Mouse (Mus musculus): ENCODE measurements around the gene Cracr2b.

Gene Cracr2b

DNA sequence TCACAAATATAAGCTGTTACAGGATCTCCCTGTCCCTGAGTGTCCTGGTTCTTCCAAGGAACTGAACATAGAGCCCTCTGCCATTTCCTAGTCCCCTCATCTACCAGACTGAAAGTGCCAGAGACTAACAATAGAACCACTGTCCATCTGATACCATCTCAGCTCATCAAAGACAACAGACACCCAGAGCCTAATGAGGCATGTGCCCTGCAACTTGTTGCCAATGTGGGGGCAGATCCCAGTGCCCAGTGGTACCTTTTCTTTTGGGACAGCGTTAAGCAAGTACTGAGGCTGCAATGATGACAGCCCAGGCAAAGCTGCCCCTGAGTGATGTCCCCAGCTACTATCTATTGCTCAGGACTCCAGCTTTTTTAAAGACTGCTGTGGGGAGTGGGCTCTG, 25.3 kb downstream of the Cracr2b start:
- DNase-seq (ENCODE audit: low read depth, low spot score): no peak

DNA sequence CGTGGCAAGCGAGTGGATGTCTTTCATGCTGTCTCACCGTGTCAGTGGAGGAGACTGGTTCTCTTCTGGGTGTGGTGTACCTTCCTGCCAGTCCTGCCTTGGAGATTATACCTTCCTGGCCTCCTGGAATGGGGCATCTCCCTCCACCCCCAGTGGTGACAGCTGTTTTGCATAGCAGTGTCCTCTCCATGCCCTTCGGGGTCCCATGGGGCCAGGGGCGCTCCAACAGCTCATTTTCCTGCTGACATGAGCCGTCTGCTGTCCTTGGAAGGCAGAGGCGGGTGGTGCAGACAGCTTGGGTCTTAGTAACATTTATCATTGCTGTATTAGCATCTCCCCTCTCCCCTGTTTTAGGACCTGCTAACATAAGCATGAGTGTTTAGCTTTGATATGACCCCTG, 26.2 kb downstream of the Cracr2b start:
- no peak for DNase-seq (ENCODE audit: low read depth, low spot score)

DNA sequence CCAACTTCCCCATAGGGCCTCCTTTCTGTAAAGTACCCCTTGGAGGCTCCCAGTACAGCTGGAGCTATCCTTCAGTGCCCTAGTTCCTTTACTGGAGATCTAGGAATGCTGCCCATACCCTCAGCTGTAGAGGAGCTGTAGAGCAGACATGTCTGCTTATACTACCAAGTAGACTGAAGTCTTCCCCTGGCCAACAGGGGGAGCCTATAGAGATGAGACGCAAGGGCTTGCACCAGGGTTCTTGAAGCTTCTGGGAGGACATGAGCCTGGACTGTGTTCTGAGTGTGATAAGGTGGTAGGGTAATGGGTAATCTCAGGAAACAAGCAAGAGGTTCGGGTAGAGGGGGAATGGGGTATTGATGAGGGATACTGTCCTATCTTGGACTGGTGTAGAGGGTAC, 30.3 kb downstream of the Cracr2b start:
- DNase-seq (ENCODE audit: low read depth, low spot score): no peak

DNA sequence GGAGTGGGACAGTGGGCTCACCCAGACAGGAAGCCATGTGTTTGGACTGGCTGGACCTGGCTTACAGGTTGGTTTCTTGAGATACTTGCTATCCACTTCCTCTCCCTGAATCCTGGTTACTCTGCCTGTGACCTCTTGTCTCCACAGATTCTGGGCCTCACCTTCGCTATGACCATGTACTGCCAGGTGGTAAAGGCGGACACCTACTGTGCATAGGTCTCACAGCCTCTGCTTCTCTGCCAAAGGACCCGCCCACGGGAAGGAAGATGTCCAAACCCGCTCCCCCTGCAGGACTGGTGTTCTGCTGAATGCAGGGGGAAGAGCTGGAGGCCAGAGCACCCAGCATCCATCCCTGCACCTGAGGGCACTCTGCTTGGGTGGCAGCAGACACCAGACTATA, 31.8 kb downstream of the Cracr2b start:
- DNase-seq (ENCODE audit: low read depth, low spot score): no peak

DNA sequence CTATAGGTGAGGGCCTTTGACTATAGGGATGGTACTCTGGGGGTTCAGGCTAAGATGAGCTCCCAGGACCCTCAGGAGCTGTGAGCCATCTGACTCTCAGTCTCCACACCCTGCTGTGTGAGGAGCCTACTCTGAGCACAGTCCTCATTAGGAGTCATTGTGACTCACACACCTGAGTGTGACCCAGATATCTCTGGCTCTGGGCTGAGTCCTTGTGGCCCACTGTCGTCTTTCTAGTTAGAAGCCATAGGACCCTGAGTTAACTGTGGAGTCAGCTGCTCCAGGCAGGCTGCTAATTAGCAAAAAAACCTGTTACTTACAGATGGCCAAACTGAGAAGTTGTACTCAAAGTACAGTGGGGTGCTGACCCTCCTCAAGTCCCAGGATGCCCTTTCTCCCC, 32.8 kb downstream of the Cracr2b start:
- no peak for DNase-seq (ENCODE audit: low read depth, low spot score)

DNA sequence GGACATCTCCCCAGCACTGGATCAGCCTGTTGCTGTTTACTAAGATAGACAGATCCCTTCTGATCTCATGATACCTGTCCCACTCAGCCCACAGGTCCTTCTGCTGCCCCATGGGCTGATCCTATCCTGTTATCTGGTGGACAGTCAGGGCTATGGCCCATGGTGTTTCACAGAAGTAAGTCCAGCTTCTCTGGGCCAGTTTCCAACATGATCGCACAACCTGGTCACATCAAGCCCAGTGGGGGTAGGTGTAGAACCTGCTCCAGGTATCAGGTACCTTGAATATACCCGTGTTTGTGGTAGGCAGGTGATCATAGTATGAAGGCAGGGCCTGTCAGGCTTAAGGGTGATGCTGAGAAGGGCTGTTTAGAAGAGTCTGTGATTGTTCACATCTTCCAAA, 34.5 kb downstream of the Cracr2b start:
- DNase-seq (ENCODE audit: low read depth, low spot score): no peak

DNA sequence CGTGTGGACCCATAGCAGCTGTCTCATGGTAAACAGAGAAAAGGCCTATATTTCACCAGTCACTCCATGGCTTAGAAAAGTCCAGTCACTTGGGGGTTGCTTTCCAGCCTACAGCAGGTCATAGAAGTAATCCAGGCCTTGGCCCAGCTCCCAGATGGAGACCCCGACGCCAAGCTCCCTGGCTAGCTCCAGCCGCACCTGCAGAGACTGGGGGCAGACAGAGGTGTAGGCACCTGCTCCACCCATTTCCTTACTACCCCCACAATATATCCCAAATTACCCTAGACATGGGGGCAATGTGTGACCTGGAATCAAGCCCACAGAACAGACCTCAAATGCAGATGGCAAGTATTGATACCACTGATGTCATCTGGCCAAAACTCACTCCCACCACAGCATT, 35.0 kb downstream of the Cracr2b start:
- no peak for DNase-seq (ENCODE audit: low read depth, low spot score)

DNA sequence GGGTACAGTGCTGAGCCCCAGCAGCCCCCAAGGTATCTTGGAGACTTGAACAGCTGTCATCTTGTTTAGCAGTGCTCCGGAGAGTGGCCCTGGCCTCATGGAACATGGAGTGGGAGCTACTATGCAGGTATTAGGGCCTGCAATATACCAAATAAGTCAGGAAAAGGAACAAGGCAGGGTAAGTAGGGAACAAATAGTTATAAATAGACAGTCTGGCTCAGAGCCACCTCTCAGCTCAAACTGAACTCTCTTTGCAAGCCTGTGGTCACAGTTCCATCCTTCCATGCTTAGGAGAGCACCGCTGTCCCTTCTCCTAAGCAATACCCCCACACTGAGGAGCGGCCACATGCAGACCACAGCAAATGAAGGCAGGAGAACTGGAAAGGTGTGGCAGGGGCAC, 36.7 kb downstream of the Cracr2b start:
- DNase-seq (ENCODE audit: low read depth, low spot score): no peak

DNA sequence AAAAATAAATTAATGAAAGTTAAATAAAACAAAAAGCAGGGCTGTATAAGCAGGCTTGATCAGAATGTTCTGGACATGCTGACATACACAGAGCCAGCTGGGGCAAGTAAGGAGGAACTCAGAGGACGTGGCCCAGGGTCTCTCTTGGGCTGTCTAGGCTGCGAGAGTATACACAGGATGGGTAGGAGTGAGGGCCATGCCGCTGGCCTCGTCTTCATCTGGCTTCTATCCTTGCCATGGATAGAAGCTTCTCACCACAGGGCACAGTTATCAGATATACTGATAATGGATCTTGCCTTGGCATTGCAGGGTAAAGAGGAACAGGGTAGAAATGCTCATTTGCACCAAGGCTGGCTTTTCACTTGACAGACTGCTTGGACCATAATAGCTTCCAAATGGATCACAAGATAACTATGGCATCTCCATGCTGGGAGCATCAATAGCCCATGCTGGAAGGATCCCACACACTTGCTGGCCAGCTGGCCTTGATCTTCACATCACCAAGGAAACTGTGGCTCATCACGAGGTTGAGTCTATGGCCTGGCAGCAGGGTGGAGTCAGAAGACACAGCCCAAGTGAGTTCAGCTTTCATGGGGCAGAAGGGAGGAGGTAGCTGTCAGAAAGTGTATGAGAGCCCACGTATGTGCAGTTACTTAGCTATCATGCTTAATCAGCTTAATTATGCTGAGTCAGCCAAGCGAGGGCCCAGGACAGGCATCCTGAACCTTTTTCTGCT, 41.1 kb downstream of the Cracr2b start:
- no peak for DNase-seq (ENCODE audit: low read depth, low spot score)

DNA sequence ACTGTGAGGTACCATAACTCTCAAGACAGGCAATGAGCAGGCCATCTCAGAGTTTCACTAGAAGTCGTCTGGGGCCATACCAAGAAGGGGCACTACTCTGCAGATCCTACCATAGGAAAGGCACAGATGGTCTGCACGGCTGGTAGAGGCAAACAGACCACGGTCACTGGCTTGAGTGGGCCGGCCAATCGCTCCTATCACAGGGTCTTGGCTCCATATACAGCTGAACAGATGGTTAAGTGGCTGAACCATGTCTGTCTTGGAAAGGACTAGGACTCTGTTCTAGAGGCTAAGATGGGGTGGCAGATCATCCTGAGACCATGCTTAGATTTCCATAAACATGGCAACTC, 41.6 kb downstream of the Cracr2b start:
- no peak for DNase-seq (ENCODE audit: low read depth, low spot score)

DNA sequence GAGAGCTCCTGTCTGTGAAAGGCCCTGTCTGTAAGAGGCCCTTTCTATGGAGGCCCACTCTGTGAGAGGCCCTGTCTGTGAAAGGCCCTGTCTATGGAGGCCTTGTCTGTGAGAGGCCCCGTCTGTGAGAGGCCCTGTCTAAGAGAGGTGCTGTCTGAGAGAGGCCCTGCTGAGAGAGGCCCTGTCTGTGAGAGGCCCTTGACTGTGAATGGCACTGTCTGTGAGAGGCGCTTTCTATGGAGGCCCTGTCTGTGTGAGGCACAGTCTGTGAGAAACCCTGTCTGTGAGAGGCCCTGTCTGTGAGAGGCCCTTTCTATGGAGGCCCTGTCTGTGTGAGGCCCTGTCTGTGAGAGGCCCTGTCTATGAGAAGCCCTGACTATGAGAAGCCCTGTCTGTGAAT, 45.4 kb downstream of the Cracr2b start:
- no peak for DNase-seq (ENCODE audit: low read depth, low spot score)

DNA sequence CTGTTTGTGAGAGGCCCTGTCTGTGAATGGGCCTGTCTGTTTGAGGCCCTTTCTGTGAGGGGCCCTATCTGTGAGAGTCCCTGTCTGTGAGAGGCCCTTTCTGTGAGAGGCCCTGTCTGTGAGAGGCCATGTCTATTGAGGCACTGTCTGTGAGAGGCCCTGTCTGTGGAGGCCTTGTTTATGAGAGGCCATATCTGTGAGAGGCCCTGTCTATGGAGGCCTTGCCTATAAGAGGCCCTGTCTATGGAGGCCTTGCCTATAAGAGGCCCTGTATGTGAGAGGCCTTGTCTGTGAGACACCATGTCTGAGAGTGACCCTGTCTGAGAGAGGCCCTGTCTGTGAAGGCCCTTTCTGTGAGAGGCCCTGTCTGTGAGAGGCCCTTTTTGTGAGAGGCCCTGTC, 47.3 kb downstream of the Cracr2b start:
- DNase-seq (ENCODE audit: low read depth, low spot score): no peak

DNA sequence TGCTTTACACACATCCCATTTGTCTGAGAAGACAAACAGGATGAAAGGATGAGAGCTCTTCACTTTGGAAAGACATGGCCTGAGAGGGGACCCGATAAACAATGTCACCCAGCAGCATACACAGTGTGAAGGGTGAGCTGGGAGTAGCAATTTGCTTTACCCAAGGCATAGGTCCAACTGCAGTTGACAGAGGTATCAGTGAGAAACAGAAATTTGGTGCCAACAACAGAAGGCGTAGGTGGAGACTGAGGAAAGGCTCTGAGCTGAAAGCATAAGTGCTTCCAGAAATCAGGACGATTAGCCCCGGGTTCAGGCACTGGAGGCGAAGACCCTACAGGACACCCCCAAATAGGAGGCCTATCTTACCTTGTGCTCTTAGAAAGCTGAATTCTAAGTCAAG, 49.3 kb downstream of the Cracr2b start:
- no peak for DNase-seq (ENCODE audit: low read depth, low spot score)

DNA sequence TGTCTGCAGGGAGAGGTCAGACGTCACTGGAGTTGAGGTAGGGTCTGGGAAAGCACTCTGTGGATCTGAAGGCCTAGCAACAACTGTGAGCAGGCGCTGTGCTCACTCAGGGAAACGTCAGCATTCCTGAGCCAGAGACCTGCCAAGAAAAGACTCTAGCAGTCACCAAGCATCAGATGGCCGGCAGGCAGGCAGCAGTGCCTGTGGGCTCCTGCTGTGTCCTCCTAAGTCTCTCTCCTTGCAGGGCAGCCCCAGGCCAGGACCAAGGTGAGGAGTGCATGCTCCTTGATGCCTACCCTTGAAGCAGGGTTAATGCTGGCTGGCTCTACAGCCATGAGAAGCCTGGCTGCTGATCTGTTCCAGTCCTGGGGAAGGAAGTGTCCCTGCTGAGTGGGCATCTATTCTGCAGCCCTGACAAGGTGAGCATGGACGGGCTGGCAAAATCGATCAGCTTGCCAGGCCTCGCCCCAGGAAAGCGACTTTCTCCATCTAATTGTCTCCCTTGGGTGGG, 49.8 kb downstream of the Cracr2b start:
- DNase-seq (ENCODE audit: low read depth, low spot score): no peak
